Mouse (Mus musculus): Measurements from ENCODE around the gene Ucn.

Gene Ucn

DNA sequence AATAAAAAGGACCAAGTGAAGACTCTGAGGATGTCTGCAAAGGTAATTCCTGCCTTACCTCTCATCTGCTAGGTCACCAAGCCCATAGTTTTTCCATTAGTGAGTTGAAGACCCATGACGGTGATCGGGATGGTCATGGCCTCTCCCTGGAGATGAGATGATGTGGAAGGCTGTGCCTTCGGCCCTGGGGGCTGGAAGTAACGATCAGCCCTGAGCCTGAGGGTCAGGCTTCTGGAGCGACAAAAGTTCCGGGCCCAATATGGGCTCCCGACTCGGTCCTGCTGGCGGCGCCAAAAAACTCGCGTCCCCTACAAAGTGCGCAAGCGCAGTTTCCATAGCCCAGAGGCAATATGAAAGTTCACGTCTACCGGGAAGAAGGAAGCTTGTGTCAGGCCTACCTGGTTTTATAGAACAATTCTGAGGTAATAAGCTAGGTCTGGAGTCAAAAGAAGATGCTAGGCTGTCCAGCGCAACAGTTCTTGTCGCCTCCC lies 30.6 kb downstream of the Ucn start, which contains the start of gene Slc30a3:
Gene Slc30a3, minus strand, starts transcription at position 238 of the 491 bp plus-strand sequence.
- in situ Hi-C loops (cut with MboI, MseI), result no loop called here

DNA sequence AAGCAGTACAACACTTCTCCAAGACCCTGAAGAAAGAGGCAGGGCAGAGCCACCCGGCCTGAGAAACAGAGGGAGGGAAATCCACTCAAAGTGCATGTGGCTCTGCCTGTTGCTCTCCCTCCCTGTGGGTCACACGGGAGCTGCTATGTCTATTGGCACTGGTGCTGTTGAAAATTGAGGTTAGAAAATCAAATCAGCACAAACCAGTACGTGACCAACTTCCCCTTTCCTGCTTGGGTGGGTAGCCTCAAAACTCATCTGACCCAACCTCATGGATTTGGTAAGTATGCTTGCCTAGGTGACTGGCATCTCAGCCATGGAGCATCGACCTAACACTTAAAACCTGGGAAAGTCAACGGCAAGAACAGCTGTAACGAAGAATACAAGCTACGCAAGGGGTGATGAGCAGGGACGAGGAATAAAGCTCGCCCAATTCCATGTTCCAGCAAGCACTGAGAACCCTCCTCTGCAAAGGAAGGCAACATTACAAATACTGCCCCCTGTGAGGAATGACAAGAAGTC lies 32.8 kb downstream of the Ucn start, which contains the start of gene Dnajc5g:
Gene Dnajc5g, plus strand, starts transcription at position 472 of the 522 bp plus-strand sequence.
- in situ Hi-C loops (cut with MboI, MseI), result no loop called here

DNA sequence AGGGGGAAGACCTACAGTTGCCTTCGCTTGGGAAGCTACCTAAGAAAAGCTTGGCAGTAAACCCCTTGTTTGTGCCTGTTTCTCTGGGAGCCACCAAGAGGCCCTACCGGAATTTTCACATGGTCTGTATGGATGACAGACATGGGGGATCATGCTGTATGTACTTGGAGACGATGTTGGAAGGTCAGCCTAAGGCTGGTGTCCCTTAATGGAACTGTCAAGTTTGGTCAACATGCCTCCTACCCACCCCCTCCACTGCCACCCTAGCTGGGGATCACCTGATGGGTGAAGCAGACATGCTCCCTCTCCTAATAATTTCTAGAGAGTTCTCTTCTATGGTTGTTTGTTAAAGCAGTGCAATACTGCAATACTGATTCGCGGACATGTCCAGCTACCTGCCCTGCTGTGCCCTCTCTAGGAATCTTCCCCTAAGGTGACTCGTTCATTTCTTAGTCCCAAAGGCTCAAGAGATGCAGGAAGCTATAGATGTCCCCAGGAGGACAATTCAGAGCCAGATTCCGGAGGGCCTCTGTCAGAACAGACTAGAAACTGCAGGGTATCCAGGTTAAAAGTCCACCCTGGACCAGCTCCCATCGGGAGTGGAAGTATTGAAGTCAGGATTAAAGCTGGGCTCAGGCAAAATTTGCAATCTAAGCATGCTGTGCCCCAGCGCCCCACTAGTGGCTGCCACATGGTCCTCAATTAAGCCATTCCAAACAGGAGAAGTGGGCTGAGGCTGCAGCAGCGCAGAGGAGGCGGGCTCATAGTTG lies 42.7 kb downstream of the Ucn start:
- in situ Hi-C loops (cut with MboI, MseI), result no loop called here

DNA sequence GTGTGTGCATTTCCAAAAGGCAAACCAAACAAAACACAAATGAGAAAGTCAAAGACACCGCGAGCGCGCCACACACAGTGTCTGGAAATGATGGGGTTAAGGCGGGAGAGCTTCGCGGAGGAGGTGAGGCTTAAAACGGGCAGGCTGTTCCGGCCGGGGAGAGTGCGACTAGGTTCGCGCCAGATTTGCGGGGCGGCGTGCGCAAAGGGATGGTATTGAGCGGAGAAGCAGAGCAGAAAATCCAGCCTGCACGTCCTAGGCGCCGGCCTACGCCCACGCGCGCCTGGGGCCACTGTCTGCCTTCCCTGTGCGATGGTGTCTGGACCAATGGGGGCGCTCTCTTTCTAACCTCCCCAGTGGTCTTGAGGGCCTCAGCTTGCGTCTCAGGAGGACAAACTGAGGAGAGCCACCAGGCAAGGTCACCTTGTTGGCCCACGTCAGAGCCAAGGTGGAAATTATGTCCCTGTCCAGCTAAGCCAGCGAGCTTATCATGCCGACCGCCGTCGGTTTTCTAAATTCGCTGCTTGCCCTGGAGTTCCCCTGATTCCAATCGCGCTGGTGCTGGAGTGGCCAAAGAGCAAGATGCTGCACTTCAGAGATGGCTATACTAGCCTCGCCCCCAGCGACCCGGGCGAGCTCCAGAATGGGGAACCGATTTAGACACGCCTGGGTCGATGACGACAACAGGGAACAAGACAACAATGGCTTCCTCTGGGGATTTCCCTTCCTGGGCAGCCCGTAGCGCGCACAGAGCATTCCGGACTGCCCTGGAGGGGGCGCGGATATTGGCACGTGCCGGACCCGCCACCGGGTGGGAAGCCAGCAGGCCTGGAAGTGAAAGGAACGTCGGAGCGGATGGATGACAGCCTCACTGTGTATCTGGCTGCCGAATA lies 43.6 kb downstream of the Ucn start:
- in situ Hi-C loops (cut with MboI, MseI), result no loop called here

DNA sequence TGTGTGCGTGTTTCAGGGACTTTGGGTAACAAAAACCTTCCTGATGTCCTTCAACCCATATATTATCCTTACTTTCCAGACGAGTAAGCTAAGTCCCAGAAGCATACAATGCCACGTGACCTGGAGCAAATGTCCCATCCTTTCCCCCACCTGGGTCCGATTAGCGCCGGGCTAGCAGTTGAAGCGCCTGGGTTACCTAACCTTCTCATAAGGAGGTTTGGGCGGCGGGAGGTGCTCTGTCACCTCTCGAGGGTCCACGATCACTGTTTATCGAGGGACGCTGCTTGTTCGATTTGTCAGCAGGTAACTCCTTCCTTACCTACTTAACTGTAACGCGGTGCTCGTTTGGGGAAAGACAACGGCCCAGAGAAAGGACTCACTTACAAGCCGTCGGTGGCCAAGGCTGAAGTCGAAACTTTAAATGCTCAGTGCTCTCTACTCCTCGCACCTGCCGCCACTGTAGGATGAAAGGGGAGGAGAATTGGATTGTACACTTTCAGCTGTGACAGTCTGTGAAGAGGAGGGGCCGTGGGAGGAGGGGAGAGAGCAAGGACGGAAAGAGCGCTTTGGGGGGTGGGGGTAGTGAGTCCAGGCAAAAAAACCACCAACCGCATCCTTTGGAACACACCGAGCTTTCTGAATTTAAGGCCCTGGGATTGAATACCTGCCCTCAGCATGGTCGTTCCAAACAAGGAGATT lies 44.4 kb downstream of the Ucn start:
- in situ Hi-C loops (cut with MboI, MseI), result no loop called here

DNA sequence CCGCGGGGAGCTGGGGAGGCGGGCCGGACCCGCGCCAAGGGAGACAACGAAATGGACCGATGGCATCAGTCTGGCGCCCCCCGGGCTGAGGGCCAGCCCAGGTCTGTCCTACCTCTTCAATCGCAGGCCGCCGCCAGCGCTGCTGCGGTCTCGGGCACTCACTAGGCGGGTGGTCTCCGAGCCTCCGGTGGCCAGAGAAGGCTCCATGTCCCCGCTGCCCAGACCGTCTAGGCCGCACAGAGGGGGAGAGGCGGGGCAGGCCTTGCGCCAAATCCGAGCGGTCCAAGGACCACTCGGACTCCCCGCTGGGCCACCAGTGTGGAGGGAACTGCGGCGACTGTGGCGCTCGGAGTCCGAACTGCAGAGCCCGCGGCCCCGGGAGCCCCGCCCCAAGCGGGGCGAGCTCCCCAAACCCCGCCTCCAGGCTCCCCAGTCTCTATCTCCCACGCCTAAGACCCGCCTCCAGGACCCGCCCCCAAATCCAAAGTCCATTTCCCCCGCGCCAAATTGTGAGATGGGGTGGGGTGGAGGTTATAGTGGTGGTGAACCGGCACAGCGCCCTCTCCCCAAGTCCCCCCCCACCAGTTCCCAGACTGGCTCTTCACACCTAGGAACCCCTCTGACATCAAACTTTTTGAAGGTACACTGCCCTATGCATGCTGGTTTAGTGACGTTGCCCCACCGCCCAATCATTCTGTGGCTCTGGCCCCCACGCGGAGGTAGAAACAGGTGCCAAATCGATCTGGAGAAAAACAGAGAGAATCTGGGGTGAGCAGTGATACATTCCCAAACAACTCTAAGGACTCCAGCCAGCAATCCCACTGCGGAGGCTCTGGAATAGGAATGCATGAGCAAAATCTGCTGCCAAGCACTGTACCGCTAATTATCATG lies 45.2 kb downstream of the Ucn start:
- in situ Hi-C loops (cut with MboI, MseI), result no loop called here

DNA sequence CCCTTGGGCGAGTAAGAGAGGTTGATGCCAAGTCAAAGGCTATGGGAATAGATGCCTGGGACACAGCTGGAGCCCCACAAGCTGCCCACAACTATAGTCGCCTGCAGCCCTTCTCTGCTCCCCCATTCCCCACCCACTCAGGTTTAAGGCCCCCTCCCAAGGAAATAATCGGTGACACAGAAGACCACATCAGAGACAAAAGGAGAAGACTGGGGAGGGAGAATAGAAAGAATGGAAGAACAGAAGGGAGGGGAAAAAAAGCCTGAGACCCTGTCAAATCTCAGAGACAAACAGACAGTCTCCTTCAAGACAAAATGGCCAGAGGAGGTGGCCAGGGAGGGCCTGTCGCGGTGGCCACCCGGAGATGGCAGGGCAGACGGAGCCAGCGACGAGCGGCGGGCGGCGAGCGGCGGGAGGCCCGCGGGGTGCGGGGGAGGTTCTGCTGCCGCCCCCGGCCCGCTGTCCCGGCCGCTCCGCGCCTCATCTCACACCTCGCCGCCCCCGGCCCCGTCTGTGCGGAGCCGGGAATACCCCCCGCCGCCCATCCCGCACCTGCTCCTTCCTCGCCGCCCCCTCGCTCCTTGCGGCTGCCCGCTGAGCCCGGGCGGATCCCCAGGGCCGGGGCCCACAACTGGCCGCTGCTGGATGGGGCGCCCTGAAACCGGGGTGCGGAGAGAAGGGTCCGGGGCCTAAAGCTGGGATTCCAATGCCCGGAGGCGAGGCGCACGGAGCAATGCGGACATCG lies 46.2 kb downstream of the Ucn start:
- in situ Hi-C loops (cut with MboI, MseI), result no loop called here

Measured in regulatory T cell (primary cell).